Mouse (Mus musculus): ENCODE measurements around the gene Ggnbp2.

GRCm38 (mm10) chr11:84822487-84822886, 48.1 kb downstream of the Ggnbp2 start:
- no peak for TF ChIP-seq CTCF (IDR thresholded peaks at IDR 0.05; ENCODE audit: control insufficient read depth, insufficient read depth, low read length)
- peak; percentile 34; the same call in 1 of the 2 replicates for TF ChIP-seq POLR2A (IDR thresholded peaks at IDR 0.05; ENCODE audit: borderline replicate concordance, control insufficient read depth, low read depth, low read length)
